Mouse (Mus musculus) heart, embryonic 12.5 days (tissue): ENCODE data around the gene Ush2a. TPM values are rescaled to one million over a fixed set of nuclear protein-coding genes. Genes with fewer than 3 reads are reported as not detected.

ENCODE experiments used
- ATAC-seq: fragments of 200-750 bp; cut with Nextera tagmentation; 2 replicates; pipeline ENCODE4 v1.8.0; 2017; ENCODE audit warnings: moderate TSS enrichment, moderate library complexity; ENCODE audit not compliant: insufficient number of reproducible peaks, low FRiP score
- H3K27ac ChIP-seq: fragments of 300-500 bp; sonication (generic); 2 replicates; pipeline ENCODE4 v1.5.1; 2016; ENCODE audit warnings: mild to moderate bottlenecking, moderate library complexity; ENCODE audit not compliant: poor library complexity, severe bottlenecking
- H3K27me3 ChIP-seq: fragments of 300-500 bp; sonication (generic); replicated peaks from 2 replicates; pipeline ENCODE4 v1.6.1; 2016; ENCODE audit warnings: mild to moderate bottlenecking, moderate library complexity
- H3K36me3 ChIP-seq: fragments of 300-500 bp; sonication (generic); 2 replicates; pipeline ENCODE4 v1.6.1; 2016; ENCODE audit warnings: mild to moderate bottlenecking, moderate library complexity
- H3K4me1 ChIP-seq: fragments of 300-500 bp; sonication (generic); replicated peaks from 2 replicates; pipeline ENCODE4 v1.6.1; 2016; ENCODE audit warnings: mild to moderate bottlenecking
- H3K4me2 ChIP-seq: fragments of 300-500 bp; sonication (generic); 2 replicates; pipeline ENCODE4 v1.6.1; 2016; ENCODE audit warnings: mild to moderate bottlenecking, moderate library complexity
- H3K4me3 ChIP-seq: fragments of 300-500 bp; sonication (generic); 2 replicates; pipeline ENCODE4 v1.5.1; 2016; ENCODE audit warnings: mild to moderate bottlenecking
- H3K9ac ChIP-seq: fragments of 300-500 bp; sonication (generic); 2 replicates; pipeline ENCODE4 v1.6.1; 2016; ENCODE audit warnings: mild to moderate bottlenecking, moderate library complexity
- H3K9me3 ChIP-seq: fragments of 300-500 bp; sonication (generic); replicated peaks from 2 replicates; pipeline ENCODE4 v1.6.1; 2016; ENCODE audit warnings: mild to moderate bottlenecking, moderate library complexity
- whole genome bisulfite sequencing: fragments of 180-500 bp; shearing (Covaris S2); methylation state at CpG from one replicate; pipeline ENCODE4 v1.1.7; 2016; 5-methylcytosine and 5-hydroxymethylcytosine counted together
- polyA plus RNA-seq: library from polyadenylated mRNA; unstranded; fragments of >200 nt; fragmentation: Nextera tagmentation; extraction: Ambion mirVana; gene quantifications from 2 replicates; pipeline ENCODE4 v1.2.1, GENCODE M21; 2016

Gene Ush2a
- polyA plus RNA-seq, 1 experiment from 2014 or later, result 0.08 TPM

- H3K27me3 ChIP-seq, result no peaks in the 10 kb centered on the region
- no peak for ATAC-seq
- H3K9ac ChIP-seq, result no peak overlapping the region
- H3K4me3 ChIP-seq, result no peak overlapping the region
- H3K9me3 ChIP-seq, result no peaks in the 10 kb centered on the region
- H3K36me3 ChIP-seq, result no peaks in the 10 kb centered on the region
- no peaks in the 10 kb centered on the region for H3K4me1 ChIP-seq
- H3K27ac ChIP-seq, result no peak overlapping the region
- no peak overlapping the region for H3K4me2 ChIP-seq
- WGBS, result 87% methylated on average over 6 of the region's 6 CpGs
These were observed 689.3 kb downstream of the Ush2a start for GRCm38 (mm10) chr1:188951091-188951490.

- H3K4me3 ChIP-seq, result no peak overlapping the region
- H3K27ac ChIP-seq, result no peak overlapping the region
- no peak overlapping the region for H3K9ac ChIP-seq
- H3K36me3 ChIP-seq, result no peaks in the 10 kb centered on the region
- H3K9me3 ChIP-seq, result no peaks in the 10 kb centered on the region
- H3K4me1 ChIP-seq, result no peaks in the 10 kb centered on the region
- H3K27me3 ChIP-seq, result no peaks in the 10 kb centered on the region
- 91% methylated on average over 4 of the region's 4 CpGs for WGBS
- no peak overlapping the region for H3K4me2 ChIP-seq
- no peak for ATAC-seq
These were observed 690.7 kb downstream of the Ush2a start for GRCm38 (mm10) chr1:188952501-188952900.

GRCm38 (mm10) chr1:188973078-188973477 lies 711.3 kb downstream of the Ush2a start:
- 85% methylated on average over 6 of the region's 6 CpGs for WGBS
- Histone ChIP-seq H3K36me3 (peaks cover 80% of the 10 kb centered on the region), H3K27me3 (no peaks in the 10 kb centered on the region), H3K4me2 (no peak overlapping the region), H3K4me3 (no peak overlapping the region), H3K9ac (no peak overlapping the region), H3K9me3 (no peaks in the 10 kb centered on the region), H3K27ac (no peak overlapping the region), H3K4me1 (no peaks in the 10 kb centered on the region)
- ATAC-seq, result peak; percentile 90

GRCm38 (mm10) chr1:188973926-188974325 lies 712.1 kb downstream of the Ush2a start:
- Histone ChIP-seq H3K4me1 (no peaks in the 10 kb centered on the region), H3K27me3 (no peaks in the 10 kb centered on the region), H3K27ac (no peak overlapping the region; the same call in 1 of the 2 replicates), H3K9me3 (no peaks in the 10 kb centered on the region), H3K36me3 (peaks cover 79% of the 10 kb centered on the region), H3K4me3 (no peak overlapping the region), H3K9ac (no peak overlapping the region), H3K4me2 (no peak overlapping the region)
- WGBS, result 89% methylated on average over 16 of the region's 16 CpGs
- ATAC-seq, result peak; percentile 79

GRCm38 (mm10) chr1:188980050-188980449 lies 718.2 kb downstream of the Ush2a start:
- Histone ChIP-seq H3K9me3 (no peaks in the 10 kb centered on the region), H3K4me2 (no peak overlapping the region), H3K4me3 (no peak overlapping the region), H3K4me1 (no peaks in the 10 kb centered on the region), H3K9ac (no peak overlapping the region), H3K27ac (no peak overlapping the region), H3K27me3 (no peaks in the 10 kb centered on the region), H3K36me3 (peaks cover 75% of the 10 kb centered on the region)
- 22% methylated on average over 3 of the region's 3 CpGs for WGBS
- peak; percentile 59; the same call in 1 of the 2 replicates for ATAC-seq

- H3K4me1 ChIP-seq, result 0 out of 2 replicates have a peak, but pooled peaks cover 5% of the 10 kb centered on the region
- no peaks in the 10 kb centered on the region for H3K9me3 ChIP-seq
- WGBS, result 54% methylated on average over 4 of the region's 4 CpGs
- H3K27ac ChIP-seq, result no peak overlapping the region
- H3K4me2 ChIP-seq, result no peak overlapping the region
- no peak overlapping the region for H3K4me3 ChIP-seq
- no peak overlapping the region for H3K9ac ChIP-seq
- no peaks in the 10 kb centered on the region for H3K27me3 ChIP-seq
- H3K36me3 ChIP-seq, result peaks cover 72% of the 10 kb centered on the region
- ATAC-seq, result no peak
These were observed 731.4 kb downstream of the Ush2a start for GRCm38 (mm10) chr1:188993218-188993617.

- 95% methylated on average over 3 of the region's 3 CpGs for WGBS
- no peak overlapping the region for H3K9ac ChIP-seq
- H3K27me3 ChIP-seq, result no peaks in the 10 kb centered on the region
- H3K4me2 ChIP-seq, result no peak overlapping the region
- no peak overlapping the region for H3K27ac ChIP-seq
- H3K4me1 ChIP-seq, result peaks cover 7% of the 10 kb centered on the region; the same call in 1 of the 2 replicates
- peaks cover 63% of the 10 kb centered on the region for H3K36me3 ChIP-seq
- H3K4me3 ChIP-seq, result no peak overlapping the region
- no peaks in the 10 kb centered on the region for H3K9me3 ChIP-seq
- ATAC-seq, result no peak
These were observed 736.1 kb downstream of the Ush2a start for GRCm38 (mm10) chr1:188997921-188998320.

GRCm38 (mm10) chr1:188999981-189000380 lies 738.2 kb downstream of the Ush2a start:
- 89% methylated on average over 10 of the region's 10 CpGs for WGBS
- Histone ChIP-seq H3K36me3 (peaks cover 55% of the 10 kb centered on the region), H3K4me2 (no peak overlapping the region), H3K9ac (no peak overlapping the region), H3K27ac (no peak overlapping the region), H3K4me3 (no peak overlapping the region), H3K4me1 (peaks cover 11% of the 10 kb centered on the region; the same call in 1 of the 2 replicates), H3K27me3 (no peaks in the 10 kb centered on the region), H3K9me3 (no peaks in the 10 kb centered on the region)
- ATAC-seq, result no peak

- Histone ChIP-seq H3K4me3 (no peak overlapping the region), H3K9me3 (no peaks in the 10 kb centered on the region), H3K4me1 (peaks cover 27% of the 10 kb centered on the region), H3K36me3 (peaks cover 40% of the 10 kb centered on the region), H3K4me2 (no peak overlapping the region), H3K27me3 (no peaks in the 10 kb centered on the region), H3K9ac (no peak overlapping the region), H3K27ac (no peak overlapping the region)
- ATAC-seq, result no peak
- WGBS, result 88% methylated on average over 12 of the region's 12 CpGs
These were observed 740.0 kb downstream of the Ush2a start for GRCm38 (mm10) chr1:189001815-189002214.

- Histone ChIP-seq H3K27ac (no peak overlapping the region), H3K27me3 (no peaks in the 10 kb centered on the region)
These were observed 743.0 kb downstream of the Ush2a start for GRCm38 (mm10) chr1:189004774-189005173.

GRCm38 (mm10) chr1:189006267-189006666 lies 744.4 kb downstream of the Ush2a start:
- Histone ChIP-seq H3K4me2 (peak overlapping the region; percentile 98), H3K9me3 (no peaks in the 10 kb centered on the region), H3K4me3 (no peak overlapping the region), H3K36me3 (peaks cover 7% of the 10 kb centered on the region), H3K4me1 (peaks cover 30% of the 10 kb centered on the region), H3K9ac (no peak overlapping the region), H3K27ac (no peak overlapping the region), H3K27me3 (no peaks in the 10 kb centered on the region)
- WGBS, result 60% methylated on average over 5 of the region's 5 CpGs
- no peak for ATAC-seq

More at GRCm38 (mm10) chr1:189004774-189005173, 743.0 kb downstream of the Ush2a start:
- Histone ChIP-seq H3K4me3 (no peak overlapping the region), H3K4me2 (no peak overlapping the region), H3K9me3 (no peaks in the 10 kb centered on the region), H3K36me3 (peaks cover 17% of the 10 kb centered on the region), H3K9ac (no peak overlapping the region), H3K4me1 (peaks cover 30% of the 10 kb centered on the region)
- 98% methylated on average over 1 of the region's 1 CpGs for WGBS
- ATAC-seq, result no peak

GRCm38 (mm10) chr1:189006826-189007225 lies 745.0 kb downstream of the Ush2a start:
- no peak for ATAC-seq
- Histone ChIP-seq H3K27me3 (no peaks in the 10 kb centered on the region), H3K4me1 (peaks cover 30% of the 10 kb centered on the region), H3K4me2 (peak overlapping the region; percentile 98), H3K4me3 (peak overlapping the region; percentile 96), H3K9me3 (no peaks in the 10 kb centered on the region), H3K9ac (peak overlapping the region; percentile 93), H3K36me3 (peaks cover 7% of the 10 kb centered on the region), H3K27ac (no peak overlapping the region)
- 1% methylated on average over 7 of the region's 7 CpGs for WGBS
